Mouse (Mus musculus) thymus, postnatal 14 days (tissue): Measurements from ENCODE around the gene Txndc11.

Source experiments
- DNase-seq: peaks from one replicate; pipeline ENCODE4 v3.0.0; 2021

Txndc11 gene

GRCm38 (mm10) chr16:11097301-11097700, 37.1 kb downstream of the Txndc11 start:
- DNase-seq: no peak

DNA sequence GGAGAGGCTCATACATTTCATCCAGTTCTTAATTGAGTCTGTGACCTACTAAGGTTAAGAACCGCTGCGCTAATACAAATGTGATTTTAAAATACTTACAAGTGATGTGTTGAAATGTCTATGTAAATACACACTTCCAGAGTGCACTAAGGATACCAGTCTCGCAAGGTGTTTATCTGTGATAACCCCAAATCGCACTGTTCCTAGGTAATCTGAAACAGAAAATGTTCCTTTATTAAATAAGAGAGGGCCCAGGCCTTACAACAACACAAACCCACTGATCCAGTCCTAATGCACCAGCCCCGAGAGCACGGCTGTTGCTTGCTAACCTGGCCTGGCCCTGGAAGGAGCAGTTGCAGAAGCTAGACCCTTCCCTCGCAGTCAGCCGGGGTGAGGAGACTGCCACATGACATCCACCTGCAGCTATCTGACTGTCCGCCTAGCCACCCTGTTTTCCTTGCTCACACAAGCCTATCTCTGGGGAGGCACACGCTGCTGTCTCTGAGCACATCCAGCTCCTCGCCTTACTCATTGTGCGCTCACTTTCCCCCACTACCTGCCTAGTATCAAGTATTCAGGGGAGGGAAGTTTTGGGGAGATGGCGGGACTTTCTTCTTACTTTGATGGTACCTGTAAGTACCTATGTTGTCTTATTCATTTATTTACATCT, 40.6 kb downstream of the Txndc11 start:
- DNase-seq: no peak

- DNase-seq: no peak
Measured at GRCm38 (mm10) chr16:11092523-11092922, 41.9 kb downstream of the Txndc11 start.

DNA sequence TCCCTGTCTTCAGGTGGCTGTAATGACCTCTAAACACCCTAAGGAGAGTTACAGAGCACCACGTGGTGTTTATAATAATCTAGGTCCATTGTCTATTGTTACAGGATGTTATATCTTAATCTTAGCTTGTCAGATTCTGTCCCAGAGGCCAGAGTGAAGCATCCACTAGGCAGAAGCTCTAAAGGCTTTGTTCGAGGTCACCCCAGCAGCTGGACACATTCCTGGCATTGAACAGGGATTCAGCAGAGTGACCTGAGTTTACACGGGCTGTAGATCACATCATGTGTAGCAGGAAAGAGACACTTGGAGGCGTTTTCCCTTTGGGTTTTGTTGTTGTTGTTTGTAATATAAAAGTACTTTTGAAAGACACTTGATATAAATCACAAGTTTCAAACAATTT, 42.4 kb downstream of the Txndc11 start:
- DNase-seq: no peak

DNA sequence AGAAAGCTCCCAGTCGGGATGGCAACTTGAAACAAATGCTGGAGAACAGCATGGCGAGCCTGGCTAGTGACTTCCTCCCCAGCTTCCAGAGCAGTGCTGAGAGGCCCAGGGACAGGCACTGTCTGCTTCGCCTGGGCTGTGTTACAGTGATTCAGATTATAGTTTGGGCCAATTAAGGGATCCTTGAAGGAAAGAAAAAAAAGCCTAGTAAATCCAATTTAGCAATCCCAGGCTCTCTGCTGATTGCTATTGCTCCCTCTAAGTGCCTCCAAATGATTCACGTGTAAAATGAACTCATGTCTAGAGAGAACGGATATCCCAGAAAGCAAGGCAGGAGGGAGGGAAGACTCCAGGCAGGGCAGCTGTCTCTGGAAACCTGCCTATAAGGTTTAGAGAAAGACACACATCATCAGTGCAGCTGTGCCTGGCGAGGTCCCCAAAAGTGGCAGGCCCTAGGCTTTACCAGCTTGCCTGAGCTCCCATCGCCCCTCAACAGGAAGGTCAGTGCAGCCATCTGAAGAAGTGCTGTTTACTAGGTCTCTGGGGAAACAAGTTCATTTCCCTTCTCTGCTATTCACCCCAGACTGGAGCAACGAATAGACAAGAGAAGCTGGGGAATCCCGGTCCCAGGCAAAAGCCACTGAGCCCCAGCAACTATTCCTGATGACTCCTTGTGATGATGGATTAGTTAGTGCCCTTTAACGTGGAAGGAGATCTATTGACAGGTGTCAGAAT, 43.4 kb downstream of the Txndc11 start:
- DNase-seq: no peak

DNA sequence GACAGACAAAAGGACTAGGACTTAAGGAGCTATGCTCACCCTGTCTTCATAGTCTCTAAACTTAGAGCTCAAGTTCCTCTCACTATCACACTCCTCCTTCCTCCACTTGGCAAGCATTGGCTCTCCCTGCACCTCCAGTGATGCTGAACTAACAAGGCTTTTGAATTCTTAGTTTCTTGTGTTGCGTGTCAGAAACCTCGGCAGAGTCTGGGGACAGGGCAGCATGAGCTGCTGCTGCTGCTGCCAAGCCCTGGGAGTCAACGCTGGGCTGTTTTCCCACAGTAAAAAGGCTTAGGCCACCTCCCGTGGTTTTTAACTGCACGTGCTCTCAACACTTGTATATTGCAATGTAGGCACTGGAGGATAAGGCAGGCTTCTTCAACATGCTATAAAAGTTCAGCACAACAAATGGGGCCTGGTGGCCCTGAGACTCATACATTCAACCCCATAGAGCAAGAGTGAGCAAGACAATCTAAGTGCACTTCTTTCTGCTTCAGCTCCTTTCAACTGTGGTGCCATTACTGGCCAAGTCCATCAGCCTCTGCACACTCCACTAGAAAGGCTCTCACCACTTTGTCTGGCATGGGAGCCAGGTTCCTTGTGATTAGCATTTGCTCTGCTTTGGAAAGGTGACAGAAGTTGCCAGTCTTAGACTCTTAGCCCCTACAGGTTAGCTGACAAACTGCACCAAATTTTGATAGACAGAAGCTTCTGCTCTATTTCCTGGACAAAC, 47.4 kb downstream of the Txndc11 start:
- DNase-seq: no peak

- DNase-seq: no peak
Measured at GRCm38 (mm10) chr16:11086299-11086698, 48.2 kb downstream of the Txndc11 start.

- no peak for DNase-seq
Measured at GRCm38 (mm10) chr16:11084181-11084580, 50.3 kb downstream of the Txndc11 start.

DNA sequence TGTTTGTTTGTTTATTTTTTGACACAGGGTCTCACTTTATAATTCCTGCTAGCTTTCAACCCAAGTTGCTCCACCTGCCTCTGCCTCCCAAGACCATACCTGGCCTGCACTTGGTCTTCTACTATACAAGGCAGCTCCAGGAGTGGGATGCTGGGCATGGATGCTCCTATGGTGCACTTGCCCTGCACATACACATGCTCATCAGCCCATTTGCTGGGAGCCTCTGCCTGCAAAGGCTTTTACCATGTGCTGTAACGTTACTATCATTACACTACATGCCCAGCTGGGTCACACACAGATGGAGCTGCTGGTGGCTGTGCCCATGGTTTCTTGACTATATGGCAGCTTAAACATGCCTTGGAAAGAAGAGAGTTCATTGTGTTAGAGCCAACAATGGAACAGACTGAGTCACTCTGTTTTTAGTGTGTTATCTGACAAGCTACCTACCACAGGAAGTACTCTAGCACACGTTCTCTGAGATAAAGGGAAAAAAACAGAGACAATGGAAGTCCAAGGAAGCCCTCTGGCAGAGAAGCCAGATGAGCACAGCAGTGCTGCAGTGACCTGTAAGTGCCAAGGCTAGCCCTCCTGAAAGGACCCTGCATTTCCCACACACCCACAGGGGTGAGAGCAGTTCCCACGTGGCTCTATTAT, 56.1 kb downstream of the Txndc11 start:
- no peak for DNase-seq

GRCm38 (mm10) chr16:11077601-11078201, 56.7 kb downstream of the Txndc11 start:
- DNase-seq: no peak

GRCm38 (mm10) chr16:11073060-11073459, 61.4 kb downstream of the Txndc11 start:
- DNase-seq: peak; percentile 51

DNA sequence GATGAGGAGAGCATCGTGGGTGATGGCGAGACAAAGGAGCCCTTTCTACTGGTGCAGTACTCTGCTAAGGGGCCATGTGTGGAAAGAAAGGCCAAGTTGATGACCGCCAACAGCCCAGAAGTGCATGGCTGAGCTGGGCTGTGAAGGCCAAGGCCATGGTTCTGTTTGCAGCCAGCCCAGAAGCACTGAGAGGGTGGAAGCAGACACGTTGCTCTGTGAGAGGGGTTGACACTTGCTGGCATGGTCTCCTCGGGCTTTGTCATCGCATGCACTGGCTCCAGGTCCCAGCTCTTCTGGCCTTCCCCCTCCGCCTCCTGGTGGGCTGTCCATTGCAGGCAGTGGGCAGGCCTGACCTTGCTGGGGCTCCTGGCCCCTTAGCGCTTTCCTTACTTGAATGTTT, 62.0 kb downstream of the Txndc11 start:
- DNase-seq: no peak

DNA sequence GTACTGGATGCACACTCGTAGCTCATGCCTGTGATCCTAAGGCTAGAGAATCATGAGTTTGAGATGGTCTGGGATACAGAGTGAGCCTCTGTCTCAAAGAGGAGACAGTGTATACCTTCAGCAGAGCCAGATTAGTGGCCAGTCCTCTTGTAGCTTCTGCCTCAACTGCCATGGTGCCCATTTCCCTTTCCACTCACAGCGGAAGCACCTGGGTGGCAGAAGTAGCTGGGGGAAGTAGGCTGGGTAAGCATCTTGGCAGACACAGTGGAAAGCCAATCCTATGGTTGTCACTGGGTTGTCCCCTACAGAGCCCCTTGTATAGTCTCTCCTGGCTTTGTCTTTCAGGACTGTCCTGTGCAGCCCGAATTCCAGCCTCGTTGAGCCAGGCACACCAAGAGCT, 62.6 kb downstream of the Txndc11 start:
- peak; percentile 59 for DNase-seq

DNA sequence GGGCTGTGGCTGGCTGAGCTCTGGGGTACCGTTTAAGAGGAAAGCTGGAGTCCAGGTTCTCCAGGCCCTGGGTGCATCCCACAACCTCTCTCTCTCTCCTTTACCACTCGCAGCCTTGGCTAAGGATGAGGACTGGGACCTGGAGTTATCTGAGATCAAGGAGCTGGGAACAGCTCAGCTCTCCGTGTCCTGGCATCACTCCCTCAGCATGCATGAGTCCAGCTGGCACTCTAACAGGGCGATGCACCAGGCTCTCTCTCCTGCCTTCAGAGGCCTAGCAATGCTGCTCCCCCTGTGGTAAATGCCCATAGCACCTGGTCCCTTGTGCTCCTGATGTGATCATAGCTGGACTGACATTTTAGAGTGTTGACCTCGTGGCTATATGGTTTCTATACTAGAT, 63.3 kb downstream of the Txndc11 start:
- DNase-seq: no peak

DNA sequence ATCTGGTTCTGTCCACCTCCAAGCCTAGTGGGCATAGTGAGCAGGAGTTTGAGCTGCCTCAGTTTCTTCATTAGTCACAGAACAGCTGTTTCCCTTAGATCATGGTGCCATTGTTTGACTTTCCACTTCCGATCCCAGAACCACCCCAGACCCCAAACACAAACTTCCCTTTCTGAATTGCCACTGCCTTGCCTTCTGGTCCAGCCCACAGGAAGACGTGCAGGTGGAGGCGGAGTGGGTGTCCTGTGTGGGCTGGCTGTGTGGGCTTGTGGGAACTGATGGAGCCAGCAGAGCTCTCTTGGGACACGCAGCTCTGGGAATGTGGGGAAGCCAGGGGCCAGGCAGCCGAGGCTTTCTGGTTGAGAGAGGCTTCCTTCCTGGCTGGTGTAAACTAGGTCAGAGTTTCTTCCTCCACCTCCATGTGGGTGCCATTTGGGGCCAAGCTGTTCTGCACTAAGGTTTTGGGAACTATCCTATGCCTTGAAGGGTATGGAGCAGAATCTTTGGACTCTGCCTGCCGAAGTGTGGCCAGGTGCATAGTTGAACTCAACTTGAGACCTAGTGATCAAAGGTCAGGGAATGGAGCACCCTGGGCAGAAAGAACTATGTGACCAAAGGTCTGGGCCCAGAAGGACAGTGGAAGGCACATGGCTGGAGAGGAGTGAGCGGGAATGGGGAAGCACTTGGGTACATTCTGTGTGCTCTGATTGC, 64.6 kb downstream of the Txndc11 start:
- DNase-seq: peak; percentile 39

- DNase-seq: no peak
Measured at GRCm38 (mm10) chr16:11069271-11069670, 65.2 kb downstream of the Txndc11 start.

DNA sequence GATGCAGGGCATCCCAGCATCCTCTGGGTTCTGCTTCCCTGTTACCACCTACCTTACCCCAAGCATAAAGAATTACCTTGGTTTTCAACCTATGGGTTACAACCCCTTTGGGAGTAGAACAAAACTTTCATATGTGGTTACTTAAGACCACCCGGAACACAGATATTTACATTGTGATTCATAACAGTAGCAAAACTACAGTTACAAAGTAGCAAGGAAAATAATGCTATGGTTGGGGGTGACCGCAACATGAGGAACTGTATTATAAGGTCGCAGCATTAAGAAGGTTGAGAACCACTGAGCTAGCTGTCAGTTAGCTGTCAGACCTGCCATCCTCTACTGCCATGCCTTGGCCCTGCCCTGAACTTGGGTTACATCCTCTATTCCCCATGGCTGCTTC, 65.8 kb downstream of the Txndc11 start:
- DNase-seq: no peak

DNA sequence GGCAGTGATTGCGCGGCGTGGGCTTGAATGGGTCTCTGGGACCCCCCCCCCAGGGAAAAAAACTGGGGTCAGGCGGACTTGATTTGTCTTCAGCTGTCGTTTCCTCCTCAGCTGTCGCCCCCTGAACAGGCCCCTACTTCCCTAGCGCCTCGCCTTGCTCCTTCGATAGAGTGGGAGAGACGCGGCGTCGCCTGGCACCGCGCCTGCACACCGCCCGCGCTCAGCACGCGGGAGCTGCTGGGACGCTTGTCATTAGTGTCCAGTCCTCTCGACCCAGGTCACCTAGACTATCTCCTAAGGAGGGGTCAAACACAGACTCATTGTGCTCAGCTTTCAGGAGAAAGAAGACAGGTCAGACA, 67.6 kb downstream of the Txndc11 start:
- DNase-seq: peak; percentile 65

GRCm38 (mm10) chr16:11066029-11066832, 68.2 kb downstream of the Txndc11 start, which contains the start of gene Litaf:
TSS of gene Litaf (minus strand) at chr16:11066157.
- peak; percentile 99 for DNase-seq

GRCm38 (mm10) chr16:11065431-11065830, 69.0 kb downstream of the Txndc11 start:
- DNase-seq: no peak

GRCm38 (mm10) chr16:11064742-11065141, 69.7 kb downstream of the Txndc11 start:
- DNase-seq: no peak
